Mouse (Mus musculus): ENCODE results near the gene Man2a2. TPM values are rescaled to one million over a fixed set of nuclear protein-coding genes. Genes with fewer than 3 reads are reported as not detected.
"Not testable (repeated sequence)": the region's sequence is repeated elsewhere in the genome, so short reads cannot be mapped to it uniquely, and the experiment has no call there.

Gene Man2a2
- total RNA-seq, 2 experiments from 2014 or later: 92.2 to 97.2 TPM

DNA sequence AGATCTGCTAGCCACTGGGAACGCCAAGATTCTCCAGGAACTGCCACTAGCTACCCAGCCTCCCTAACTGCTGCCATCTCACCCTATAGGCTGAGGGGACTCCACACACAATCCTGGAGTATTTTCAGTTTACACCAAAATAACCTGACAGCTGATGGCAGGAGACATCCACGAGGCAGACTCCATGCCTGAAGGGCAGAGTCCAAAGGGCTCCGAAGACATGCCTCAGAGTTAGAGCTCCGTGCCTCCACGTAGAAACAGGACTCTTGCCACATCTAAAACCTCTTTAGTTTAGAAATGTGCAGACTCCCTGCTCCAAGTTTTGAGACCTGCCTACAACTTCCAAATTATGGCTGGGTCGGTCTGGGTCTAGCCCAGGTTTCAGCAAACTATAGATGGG is 29.4 kb upstream of the Man2a2 start:
- no peak for DNase-seq

DNA sequence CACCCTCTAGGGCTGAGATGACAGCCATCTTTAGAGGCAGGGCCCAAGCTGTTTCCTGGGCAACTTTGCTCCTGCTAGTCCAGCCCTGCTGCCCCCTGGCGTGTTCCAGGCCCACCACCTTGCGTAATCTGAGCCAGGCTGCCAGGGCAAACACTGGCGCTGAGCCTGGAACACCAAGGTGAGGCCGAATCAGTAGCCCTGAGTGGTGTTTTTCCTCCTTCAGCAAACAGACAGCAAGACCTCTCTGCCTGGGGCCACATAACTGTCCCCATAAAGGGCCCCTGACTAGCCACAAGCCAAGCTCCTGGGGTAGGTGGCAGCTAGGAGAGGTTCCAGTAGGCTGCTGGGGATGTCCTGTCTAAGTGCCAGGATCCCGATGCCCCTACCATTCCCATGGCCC is 28.9 kb upstream of the Man2a2 start:
- DNase-seq: no peak

DNA sequence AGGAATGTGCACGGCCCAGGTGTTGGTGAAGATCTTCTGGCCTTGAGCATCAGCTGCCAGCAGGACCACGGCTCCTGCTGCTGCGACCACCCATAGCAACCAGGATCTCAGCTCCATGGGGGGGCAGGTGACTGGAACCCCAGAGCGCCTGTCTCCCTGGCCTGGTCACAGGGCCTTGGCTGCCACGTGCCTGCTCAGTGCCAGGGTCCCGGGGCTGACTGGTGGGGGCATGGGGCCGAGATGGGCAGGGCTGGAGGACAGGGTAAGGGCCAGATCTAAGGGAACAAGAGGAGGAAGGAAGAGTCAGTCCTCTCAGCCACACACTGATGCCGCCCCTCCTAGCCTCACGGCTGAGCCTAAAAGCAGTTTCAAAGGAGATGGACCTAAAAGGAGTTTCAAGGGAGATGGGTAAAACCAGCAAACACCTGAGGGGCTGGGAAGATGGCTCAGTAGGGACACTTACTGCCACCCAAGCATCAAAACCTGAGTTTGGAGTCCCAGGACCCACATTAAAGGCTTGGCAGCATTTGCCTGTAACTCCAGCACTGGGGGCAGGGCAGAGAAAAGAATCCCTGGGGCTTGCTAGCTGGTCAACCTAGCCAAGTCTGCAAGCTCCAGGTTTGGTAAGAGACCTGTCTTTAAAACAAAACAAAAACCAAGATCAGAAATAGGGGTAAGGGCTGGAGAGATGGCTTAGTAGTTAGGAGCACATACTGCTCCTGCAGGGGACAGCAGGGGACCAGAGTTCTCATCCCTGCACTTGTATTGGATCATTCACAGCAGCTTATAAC is 27.7 kb upstream of the Man2a2 start:
- DNase-seq: peak; percentile 9

DNA sequence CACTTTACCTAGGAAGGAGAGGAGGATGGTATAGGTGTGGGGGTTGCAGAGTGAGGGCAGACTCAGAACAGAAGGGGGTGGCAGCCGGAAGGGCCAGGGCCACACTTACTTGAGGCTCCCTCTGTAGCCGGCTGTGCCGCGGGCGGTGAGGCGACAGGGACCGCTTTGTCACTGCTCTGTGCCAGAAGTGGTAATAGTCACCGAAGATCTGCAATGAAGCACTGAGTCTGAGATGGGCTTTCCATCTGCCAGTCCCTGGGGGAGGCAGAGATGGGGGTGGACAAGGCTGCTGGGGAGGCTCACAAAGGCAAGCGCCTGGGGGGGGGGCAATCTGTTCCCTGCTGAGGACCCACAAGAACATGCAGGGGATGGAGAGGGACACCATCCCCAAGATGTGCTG is 26.8 kb upstream of the Man2a2 start:
- DNase-seq: no peak

DNA sequence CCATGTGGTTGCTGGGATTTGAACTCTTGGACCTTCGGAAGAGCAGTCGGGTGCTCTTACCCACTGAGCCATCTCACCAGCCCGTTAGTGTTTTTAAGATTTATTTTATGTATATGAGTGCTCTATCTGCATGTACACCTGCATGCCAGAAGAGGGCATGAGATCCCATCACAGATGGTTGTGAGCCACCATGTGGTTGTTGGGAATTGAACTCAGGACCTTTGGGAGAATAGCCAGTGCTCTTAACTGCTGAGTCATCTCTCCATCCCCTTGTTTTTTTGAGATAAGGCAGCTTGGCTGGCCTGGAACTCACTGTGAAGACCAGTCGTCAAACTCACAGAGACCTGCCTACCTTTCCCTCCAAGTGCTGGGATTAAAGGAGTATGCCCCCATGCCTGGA is 25.3 kb upstream of the Man2a2 start:
- DNase-seq: not testable (repeated sequence)

DNA sequence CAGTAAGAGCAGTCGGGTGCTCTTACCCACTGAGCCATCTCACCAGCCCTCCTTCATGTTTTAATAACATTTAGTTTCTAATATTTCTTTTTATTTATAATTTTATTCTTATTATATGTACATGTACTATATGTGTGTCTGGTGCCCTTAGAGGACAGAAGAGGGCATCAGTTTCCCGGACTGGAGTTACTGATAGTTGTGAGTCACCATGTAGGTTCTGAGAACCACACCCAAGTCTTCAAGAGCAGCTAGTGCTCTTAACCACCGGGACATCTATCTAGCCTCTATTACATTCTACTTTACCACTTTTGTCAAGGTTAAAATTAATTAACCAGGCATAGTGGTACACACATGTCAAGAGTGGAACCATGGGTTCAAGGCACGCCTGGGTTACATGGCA is 23.4 kb upstream of the Man2a2 start:
- DNase-seq: no peak

DNA sequence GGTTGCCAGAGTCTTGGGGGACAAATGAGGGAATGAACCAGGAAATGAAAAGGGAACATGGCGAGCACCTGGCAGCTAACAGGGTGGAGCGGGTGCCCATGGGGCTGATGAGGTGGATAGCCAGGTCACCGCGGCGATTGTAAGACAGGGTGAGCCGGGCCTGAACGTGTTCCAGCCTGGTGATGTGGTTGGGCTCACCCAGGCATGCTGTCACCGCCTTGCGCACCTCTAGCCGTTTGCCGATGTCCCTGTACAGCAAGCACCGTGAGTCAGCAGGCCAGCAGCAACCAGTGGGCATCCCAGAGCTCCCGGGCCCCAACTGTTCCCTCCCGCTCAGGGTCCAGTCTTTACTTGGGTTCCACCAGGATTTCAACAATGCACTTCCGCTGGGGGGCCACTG is 20.9 kb upstream of the Man2a2 start:
- no peak for DNase-seq

DNA sequence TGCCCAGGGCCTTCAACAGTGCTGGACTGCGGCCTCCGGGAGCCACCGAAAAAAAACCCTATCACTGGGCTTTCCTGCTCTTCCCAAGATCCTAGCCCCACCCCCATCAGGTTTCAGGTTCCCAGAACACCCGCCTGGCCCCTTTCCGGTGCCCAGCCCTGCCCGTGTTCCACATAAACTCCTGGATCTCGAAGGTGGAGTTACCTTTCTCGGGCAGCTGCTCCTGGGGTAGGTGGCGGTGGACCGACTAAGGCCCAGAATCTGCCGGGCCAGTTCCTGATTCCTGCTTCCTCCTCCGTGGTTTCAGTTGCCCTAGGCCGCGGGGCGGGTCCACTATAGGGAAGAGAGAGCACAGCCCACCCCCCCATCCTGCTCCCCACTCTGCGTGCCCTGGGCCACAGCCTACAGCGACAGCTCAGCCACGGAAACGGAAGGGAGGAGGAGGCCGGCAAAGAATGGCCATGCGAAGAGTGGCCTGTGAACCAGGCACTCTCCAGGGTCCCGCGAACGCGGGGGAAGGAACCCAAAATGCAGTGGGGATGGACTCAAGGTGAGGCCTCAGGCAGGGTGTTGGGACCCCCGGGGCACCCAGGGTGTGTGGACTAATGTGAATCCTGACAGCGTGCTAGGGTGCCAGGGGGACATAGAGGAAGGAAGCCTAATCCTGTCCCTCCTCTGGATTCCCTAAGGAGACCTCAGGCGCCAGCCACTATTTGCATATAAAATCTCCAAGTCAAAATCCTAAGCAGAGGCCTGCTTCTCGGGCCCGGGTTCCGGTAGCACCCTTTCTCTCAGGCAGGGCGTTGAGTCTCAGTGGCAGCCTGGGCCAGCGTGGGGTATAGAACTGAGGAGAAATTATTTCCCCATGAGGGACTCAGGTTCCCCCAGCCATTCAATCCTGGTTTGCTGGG is 16.7 kb upstream of the Man2a2 start, which contains the start of gene Fes:
Gene Fes, minus strand, starts transcription at position 314 of the 911 bp plus-strand sequence.
- DNase-seq: peak; percentile 61

DNA sequence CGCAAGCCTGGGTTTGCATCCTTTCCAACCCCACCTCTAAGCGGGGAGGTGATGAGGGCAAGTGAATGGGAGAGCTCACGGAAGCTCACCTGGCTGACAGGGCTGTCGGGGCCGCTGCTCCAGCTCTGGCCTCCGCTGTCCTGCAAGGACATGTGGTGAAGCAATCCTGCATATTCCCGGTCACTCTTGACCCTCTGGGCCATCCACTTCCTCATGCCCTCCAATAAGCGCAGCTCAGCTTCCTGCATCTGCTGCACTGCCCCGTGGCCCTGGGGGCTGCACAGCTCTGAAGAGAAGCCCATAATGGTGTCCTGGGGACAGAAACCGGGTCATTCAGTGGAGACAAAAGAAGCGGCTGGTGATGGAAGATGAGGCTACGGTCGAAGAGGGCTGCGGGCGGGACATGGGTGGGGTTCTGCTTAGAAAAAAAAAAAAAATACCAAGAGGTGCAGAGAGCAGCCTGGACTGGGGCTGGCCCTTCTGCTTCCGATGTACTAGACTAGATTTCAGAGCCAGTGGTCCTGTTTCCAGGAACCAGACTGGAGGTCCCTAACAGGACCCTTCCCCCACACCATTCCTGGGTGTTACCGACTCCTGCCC is 16.0 kb upstream of the Man2a2 start:
- DNase-seq: no peak

DNA sequence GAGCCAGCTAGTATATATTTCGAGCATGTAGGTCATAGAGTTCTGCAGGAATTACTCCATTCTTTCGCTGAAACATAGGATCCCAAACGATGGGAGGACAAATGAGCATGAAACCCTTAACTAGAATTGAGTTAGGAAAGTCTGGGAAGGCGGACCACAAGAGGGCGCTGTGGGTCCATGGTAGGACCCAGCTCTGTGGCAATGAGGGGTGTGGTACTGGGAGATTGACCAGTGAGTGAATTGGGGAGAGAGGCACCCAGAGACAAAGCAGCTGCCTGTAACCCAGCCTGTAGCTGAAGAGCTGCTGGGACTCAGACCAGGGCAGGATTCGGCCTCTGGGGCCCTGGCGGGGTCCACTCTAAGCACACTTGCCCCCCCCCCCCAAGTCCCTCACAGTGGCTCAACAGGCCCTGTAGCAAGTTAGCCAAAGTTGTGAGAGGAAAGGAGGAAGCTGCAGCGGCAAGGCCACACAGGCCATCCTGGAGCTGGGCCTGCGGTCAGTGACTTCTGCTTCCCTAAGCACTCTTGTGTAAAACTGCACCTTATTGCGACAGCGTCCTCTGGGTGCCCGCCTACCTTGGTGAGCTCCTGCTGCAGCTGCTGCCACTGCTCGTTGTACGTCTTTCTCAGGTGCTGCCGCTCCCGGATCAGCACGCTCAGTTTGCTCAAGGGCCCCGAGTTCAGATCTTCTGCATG is 15.2 kb upstream of the Man2a2 start:
- DNase-seq: peak; percentile 97

DNA sequence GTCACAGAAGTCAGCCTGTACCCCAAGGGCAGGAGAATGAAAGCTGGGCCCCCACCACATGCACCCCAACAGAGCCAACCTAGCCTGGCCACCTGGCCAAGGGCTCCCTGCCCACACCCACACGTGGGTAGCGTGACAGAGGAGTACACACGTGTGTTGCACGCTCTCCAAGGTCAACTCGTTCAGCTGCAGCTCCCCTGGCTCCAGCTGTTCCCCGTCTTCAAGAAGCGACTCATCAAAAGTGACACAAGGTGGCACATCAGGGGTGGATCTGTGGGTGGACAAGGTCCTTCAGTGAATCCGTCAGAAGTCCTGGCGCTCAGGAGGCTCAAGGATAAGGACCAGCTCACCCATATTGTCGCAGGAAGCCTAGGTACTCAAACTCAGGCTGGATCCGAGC is 11.7 kb upstream of the Man2a2 start:
- no peak for DNase-seq

DNA sequence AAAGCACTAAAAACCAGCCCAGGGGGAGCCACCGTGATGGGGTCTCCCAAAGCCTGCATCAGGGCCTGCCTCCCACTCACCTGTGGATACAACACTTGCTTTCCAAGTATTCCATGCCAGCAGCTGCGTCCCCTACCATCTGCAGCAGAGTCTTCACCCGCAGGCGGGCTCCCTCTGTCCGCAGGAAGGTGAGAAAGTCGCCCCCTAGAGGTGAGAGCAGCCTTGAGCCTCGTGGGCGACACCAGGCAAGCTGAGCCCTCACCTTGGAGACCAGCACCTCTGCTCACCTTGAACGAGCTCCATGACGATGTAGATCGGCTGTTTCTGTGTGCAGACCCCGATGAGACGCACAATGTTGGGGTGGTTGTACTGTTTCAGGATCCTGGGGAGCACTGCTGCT is 8.4 kb upstream of the Man2a2 start:
- no peak for DNase-seq

DNA sequence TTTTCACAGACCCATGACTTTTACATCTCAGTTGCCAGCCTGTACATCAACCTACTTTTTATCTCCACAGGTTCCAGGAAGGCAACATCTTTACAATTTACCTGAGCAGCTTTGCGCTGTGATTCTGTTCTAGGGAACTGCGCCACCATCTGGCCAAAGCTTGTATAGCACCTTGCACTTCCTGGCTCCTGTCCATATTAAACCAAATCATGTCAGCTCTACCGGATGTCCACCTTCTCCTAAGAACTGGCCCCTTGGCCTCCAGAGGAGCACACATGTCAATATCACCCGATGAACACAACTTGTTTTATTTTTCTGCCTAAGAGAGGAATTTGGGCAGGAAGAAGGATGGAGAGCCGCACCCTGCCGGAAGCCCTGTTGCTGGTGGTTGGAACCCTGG is 6.3 kb upstream of the Man2a2 start:
- peak; percentile 66 for DNase-seq

DNA sequence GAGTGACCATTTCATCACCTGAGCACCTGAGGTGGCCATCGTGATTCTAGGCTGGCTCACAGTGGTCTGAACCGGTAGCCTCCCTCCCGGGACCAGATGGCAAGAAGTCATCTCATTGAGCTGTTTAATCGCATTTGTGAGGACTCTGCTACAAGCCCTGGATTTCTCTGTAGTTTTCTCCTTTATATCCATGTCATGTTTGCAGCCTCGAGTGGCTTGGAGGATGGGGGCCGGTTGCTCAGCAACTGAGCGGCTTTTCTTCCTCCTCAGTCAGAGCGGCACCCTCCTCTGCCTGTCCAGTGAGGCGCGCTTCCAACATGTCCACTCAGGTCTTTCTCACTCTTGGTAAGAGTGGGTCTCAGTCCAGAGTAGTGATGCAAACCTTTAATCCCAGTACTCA is 5.0 kb upstream of the Man2a2 start:
- DNase-seq: no peak

DNA sequence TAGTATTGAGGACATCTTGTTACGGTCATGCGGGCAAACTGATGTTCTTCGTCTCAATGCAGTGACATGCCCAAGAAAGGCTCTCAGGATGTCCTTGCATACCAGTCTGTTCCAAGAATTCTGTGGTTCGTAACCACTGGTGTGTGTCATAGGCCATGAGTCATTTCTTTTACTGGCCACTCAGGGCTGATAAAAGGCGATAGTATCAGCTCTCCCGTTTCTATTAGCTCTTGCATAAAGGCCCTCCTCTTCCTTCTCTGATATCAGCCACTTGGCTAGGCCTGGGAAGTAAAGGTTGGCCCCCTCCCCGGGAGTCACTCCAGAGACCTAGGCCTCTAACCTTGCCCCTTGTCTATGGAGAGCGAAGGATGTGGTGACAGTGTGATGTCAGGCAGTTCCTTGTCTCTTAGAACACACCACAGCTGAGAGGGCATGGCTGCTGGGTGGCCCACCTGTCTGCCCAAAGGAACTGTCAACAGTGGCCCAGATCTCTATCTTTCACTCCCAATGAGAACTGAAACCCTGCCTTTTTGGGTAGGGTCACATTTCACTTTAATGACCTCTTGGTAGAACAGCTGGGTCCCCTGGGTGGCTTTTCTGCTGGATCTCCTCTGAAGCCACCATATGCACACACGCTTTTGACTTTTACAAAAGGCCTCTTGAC is 4.3 kb upstream of the Man2a2 start:
- DNase-seq: no peak

DNA sequence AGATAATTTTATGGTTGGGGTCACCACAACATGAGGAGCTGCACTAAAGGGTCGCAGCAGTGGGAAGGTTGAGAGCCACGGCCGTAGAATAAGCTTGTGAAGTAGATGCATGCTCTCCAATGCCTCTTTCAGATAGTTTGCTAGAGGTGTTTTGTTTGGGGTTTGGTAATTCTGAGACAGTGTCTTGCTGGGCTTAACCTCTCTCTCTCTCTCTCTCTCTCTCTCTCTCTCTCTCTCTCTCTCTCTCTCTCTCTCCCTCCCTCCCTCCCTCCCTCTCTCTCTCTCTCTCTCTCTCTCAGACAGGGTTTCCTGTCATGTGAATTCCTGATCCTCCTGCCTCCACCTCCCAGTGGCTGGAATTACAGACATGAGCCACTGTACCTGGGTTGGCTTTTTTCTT is 3.6 kb upstream of the Man2a2 start:
- no peak for DNase-seq

DNA sequence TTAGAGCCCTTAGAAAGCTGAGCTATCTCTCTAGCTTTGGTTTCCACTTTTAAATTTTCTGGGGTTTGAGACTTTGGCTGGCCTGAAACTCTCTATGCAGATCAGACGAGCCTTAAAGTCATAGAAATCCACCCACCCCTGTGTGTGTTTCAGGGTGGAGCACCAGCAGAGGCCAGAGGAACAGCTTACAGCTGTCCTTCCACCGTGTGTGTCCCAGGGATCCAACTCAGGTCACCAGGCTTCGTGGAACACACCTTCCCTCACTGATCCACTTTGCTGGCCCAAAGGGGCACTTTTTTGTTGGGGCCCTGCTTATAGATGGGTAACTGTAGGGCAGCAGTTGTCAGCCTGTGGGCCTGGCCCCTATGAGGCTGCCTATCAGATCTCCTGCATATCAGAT is 3.1 kb upstream of the Man2a2 start:
- DNase-seq: no peak

DNA sequence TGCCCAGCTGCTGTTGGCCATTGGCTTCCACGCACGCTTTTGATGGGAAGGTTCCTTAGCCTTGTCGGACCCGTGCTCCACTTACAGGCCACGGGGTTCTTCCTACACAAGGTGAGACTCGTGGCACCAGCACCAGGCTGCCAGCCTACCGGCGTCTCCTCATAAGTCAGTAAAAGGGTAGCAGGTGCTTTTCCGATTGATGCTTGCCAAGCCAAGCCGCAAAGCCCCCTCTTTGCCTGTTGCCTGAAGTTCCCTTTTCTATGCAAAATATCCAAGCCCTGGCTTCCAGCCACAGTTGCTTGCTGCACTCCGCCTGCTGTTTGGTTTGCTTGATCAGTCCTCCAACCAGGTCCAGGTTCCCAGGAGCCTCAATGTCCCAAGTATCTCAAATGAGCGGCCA is 2.7 kb upstream of the Man2a2 start:
- DNase-seq: no peak

DNA sequence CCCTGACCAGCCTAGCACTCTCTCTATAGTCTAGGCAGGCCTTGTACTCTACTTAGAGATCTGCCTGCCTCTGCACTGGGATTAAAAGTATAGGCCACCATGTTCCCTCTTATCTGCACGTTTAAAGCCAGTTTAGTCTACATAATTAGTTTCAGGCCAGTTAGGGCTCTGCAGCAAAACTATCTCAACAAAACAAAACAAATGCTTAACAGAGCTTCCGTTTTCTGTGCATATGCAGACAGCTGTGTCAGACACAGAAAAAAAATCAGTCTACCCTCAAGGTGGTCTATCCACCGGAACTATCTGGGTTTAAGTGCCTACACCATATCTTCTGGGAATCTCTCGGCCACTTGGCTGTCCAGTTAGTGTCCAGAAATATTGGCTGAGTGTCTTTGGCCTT is 2.2 kb upstream of the Man2a2 start:
- no peak for DNase-seq

DNA sequence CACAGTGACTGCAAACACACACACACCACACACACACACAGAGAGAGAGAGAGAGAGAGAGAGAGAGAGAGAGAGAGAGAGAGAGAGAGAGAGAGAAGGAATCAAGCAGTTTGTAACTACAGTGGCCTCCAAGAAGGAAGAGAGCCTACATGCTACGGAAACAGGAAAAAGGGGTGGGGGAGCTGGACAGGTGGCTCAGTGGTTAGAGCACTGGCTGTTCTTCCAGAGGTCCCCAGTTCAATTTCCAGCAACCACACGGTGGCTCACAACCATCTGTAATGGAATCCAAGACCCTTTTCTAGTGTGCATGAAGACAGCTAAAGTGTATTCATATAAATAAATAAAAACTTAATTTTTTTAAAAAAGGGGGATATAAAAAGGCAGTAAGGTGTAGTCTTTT is 1.5 kb upstream of the Man2a2 start:
- DNase-seq: no peak

DNA sequence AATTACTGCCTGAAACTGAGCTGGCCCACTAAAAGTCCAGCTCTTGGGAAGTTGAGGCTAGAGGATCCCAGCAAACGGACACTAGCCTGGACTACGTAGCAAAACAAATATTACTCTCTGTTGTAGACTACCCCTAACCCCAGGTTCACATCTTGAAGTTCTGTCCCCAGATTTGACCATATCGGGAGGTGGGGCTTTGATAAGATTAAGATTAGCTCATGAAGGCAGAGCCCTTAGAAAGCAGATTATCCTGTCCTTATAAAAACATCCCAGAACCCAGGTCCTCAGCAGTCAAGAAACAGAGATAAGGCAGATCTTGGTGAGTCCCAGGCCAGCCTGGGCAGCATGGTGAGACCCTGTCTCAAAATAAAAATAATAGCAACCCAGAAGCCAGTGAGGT is 991 bp upstream of the Man2a2 start:
- no peak for DNase-seq

DNA sequence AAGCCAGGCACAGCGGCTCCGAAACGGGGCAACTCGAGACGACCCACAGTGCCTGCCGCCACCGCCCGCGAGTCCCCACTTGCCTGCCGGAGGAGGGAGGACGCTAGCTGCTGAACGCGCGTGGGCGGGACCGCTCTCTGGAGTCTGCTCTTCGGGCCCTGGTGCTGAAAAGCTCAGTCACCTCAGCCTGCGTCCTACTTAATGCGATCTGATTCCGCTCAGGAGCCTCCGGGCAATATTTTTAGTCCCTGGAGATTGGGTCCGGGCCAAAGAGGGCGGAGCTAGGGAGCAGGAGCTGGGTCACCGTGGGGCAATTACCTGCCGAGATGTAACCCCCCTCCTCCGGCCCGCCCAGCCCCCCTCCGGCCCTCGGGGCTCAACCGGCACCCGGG is 530 bp downstream of the Man2a2 start:
- DNase-seq: peak; percentile 87

Data from gastrocnemius, postnatal 10 days (tissue).